ENCODE assay signal across 10 mouse cellular contexts in genomic region chr14:23848529-23849141, GRCm38 (mm10).
DNase-seq lines count a peak whose midpoint lies in the region; ATAC-seq and TF ChIP-seq lines count a peak whose summit lies in the region.
"Had no signal": no experiment of that assay in that cellular context is flagged by ENCODE, and none has a peak within 500 bp of the region (broad histone marks: within the 10 kb centered on the region; RNA-seq: fewer than 3 reads in every experiment).

No protein-coding gene starts in this region.

- H3K4me2 ChIP-seq in forebrain, embryonic 16.5 days (ENCODE audit: low read length), result no peak overlapping the region
- H3K4me2 ChIP-seq: forebrain, embryonic 13.5 days had no signal

- no peaks in the 10 kb centered on the region for H3K9me3 ChIP-seq in forebrain, embryonic 16.5 days (ENCODE audit: control insufficient read depth, low read length)
- no peaks in the 10 kb centered on the region for H3K9me3 ChIP-seq in forebrain, embryonic 10.5 days
- H3K9me3 ChIP-seq: forebrain, embryonic 13.5 days had no signal

- no peak for DNase-seq in forebrain, embryonic 10.5 days (ENCODE audit: extremely low spot score, low spot score)
- DNase-seq in left cerebral cortex, postnatal 4 days, result peak; percentile 49
- no peak for DNase-seq in left cerebral cortex, postnatal 36 days (ENCODE audit: low spot score in 2 of 2)
- peak; percentile 34 for DNase-seq in retina, adult 2 months (ENCODE audit: low read depth, low spot score)
- no peak for DNase-seq in T-cell, adult 2 months (ENCODE audit: low spot score)
- DNase-seq in spleen, postnatal 14 days (ENCODE audit: low spot score in 2 of 2), result no peak
- DNase-seq: lung, adult 18-20 months had no signal

- intact Hi-C loops in left cerebral cortex, postnatal 4 days (cut with DNase I), result no loop called here
- intact Hi-C loops in left cerebral cortex, postnatal 36 days (cut with DNase I), result loop anchor here (5.0 kb wide), 2 partner anchors 49 to 154 kb away; no protein-coding TSS in a partner anchor

- H3K4me3 ChIP-seq in forebrain, embryonic 16.5 days (replicated peaks; ENCODE audit: low read length), result no peak overlapping the region
- no peak overlapping the region for H3K4me3 ChIP-seq in forebrain, embryonic 10.5 days
- no peak overlapping the region for H3K4me3 ChIP-seq in cortical plate, adult 2 months (ENCODE audit: insufficient read depth, low read length)
- H3K4me3 ChIP-seq: forebrain, embryonic 13.5 days had no signal

- H3K27ac ChIP-seq in forebrain, embryonic 16.5 days (ENCODE audit: low read length), result no peak overlapping the region
- H3K27ac ChIP-seq in forebrain, embryonic 10.5 days, result no peak overlapping the region
- peak overlapping the region; percentile 15; the same call in 1 of the 2 replicates for H3K27ac ChIP-seq in cortical plate, adult 2 months (ENCODE audit: insufficient read depth, low read length)
- H3K27ac ChIP-seq: forebrain, embryonic 13.5 days had no signal

- no peak overlapping the region for H3K9ac ChIP-seq in forebrain, embryonic 16.5 days (replicated peaks; ENCODE audit: low read depth, low read length)
- H3K9ac ChIP-seq: forebrain, embryonic 13.5 days had no signal

- no peak for TF ChIP-seq POLR2A in cortical plate, adult 2 months (IDR thresholded peaks at IDR 0.05; ENCODE audit: extremely low read depth, insufficient read depth, low read length)

- TF ChIP-seq CTCF in cortical plate, adult 2 months (IDR thresholded peaks at IDR 0.05; ENCODE audit: extremely low read depth, insufficient read depth, low read length), result no peak

- H3K36me3 ChIP-seq in forebrain, embryonic 16.5 days (ENCODE audit: control insufficient read depth, insufficient read depth), result no peaks in the 10 kb centered on the region
- H3K36me3 ChIP-seq in forebrain, embryonic 10.5 days (replicated peaks), result no peaks in the 10 kb centered on the region

- no peaks in the 10 kb centered on the region for H3K27me3 ChIP-seq in forebrain, embryonic 16.5 days (replicated peaks; ENCODE audit: control insufficient read depth, insufficient read depth, low read length)
- H3K27me3 ChIP-seq in forebrain, embryonic 10.5 days (ENCODE audit: poor library complexity, severe bottlenecking), result no peaks in the 10 kb centered on the region
- H3K27me3 ChIP-seq: forebrain, embryonic 13.5 days had no signal

- peak; percentile 55; the same call in 1 of the 2 replicates for ATAC-seq in forebrain, embryonic 16.5 days
- ATAC-seq: forebrain, embryonic 13.5 days had no signal

- H3K4me1 ChIP-seq in forebrain, embryonic 16.5 days (replicated peaks; ENCODE audit: control insufficient read depth, insufficient read depth, low read length), result peaks cover 8% of the 10 kb centered on the region
- H3K4me1 ChIP-seq in forebrain, embryonic 10.5 days, result peaks cover 12% of the 10 kb centered on the region
- H3K4me1 ChIP-seq in cortical plate, adult 2 months (ENCODE audit: control insufficient read depth, insufficient read depth, low read length), result peaks cover 9% of the 10 kb centered on the region

- WGBS in forebrain, embryonic 16.5 days, result 8% methylated on average over 6 of the region's 6 CpGs
- 32% methylated on average over 6 of the region's 6 CpGs for WGBS in forebrain, embryonic 10.5 days

Comparison
In these comparisons a context has a peak if more than half of its experiments do, and no peak if none do; other contexts are left out.
1. DNase-seq: peak in left cerebral cortex, postnatal 4 days (single experiment) and retina, adult 2 months (single experiment); none in forebrain, embryonic 10.5 days (single experiment), left cerebral cortex, postnatal 36 days (0 of 2), T-cell, adult 2 months (single experiment) and spleen, postnatal 14 days (0 of 2).